Mouse (Mus musculus) brain, embryonic 14.5 days (tissue): ENCODE data around the gene Cacng3. TPM values are rescaled to one million over a fixed set of nuclear protein-coding genes. Genes with fewer than 3 reads are reported as not detected.

ENCODE experiments used
- DNase-seq: peaks from one replicate; pipeline ENCODE4 v3.0.0-alpha.2; 2011; ENCODE audit warnings: low read depth
- CTCF ChIP-seq: fragments of 200-500 bp; IDR thresholded peaks from 2 replicates; pipeline ENCODE4 v1.5.1; 2012; ENCODE audit warnings: inconsistent platforms, mild to moderate bottlenecking, moderate library complexity, borderline replicate concordance; ENCODE audit not compliant: insufficient read depth, insufficient read length; ENCODE audit errors: extremely low read depth
- POLR2A ChIP-seq: fragments of 200-500 bp; IDR thresholded peaks from 2 replicates; pipeline ENCODE4 v1.6.1; 2012; ENCODE audit warnings: mild to moderate bottlenecking, inconsistent platforms, borderline replicate concordance; ENCODE audit not compliant: poor library complexity, insufficient read depth, insufficient read length, severe bottlenecking; ENCODE audit errors: extremely low read depth
- polyA plus RNA-seq: library from polyadenylated mRNA; depleted of rRNA; stranded (reverse); fragments of >200 nt; gene quantifications from 2 replicates; pipeline ENCODE4 v1.2.3, GENCODE M21; 2012

The Cacng3 gene
- polyA plus RNA-seq, 1 experiment: 10.4 TPM

GRCm38 (mm10) chr7:122723358-122723876 is 53.1 kb downstream of the Cacng3 start:
- no peak for DNase-seq

GRCm38 (mm10) chr7:122726376-122726775 is 56.1 kb downstream of the Cacng3 start:
- TF ChIP-seq CTCF: no peak
- TF ChIP-seq POLR2A: no peak
- DNase-seq: no peak

More at GRCm38 (mm10) chr7:122723358-122723876, 53.1 kb downstream of the Cacng3 start:
- no peak for TF ChIP-seq CTCF
- TF ChIP-seq POLR2A: no peak

GRCm38 (mm10) chr7:122728186-122728585 is 57.9 kb downstream of the Cacng3 start:
- no peak for TF ChIP-seq CTCF
- TF ChIP-seq POLR2A: no peak
- DNase-seq: no peak

- peak; percentile 52 for DNase-seq
- no peak for TF ChIP-seq POLR2A
- no peak for TF ChIP-seq CTCF
These were observed 58.6 kb downstream of the Cacng3 start for GRCm38 (mm10) chr7:122728846-122729245.

- TF ChIP-seq POLR2A (no peak), CTCF (no peak)
- DNase-seq: peak; percentile 68
These were observed 65.0 kb downstream of the Cacng3 start for GRCm38 (mm10) chr7:122735323-122735722.

GRCm38 (mm10) chr7:122738541-122738940 is 68.2 kb downstream of the Cacng3 start:
- TF ChIP-seq CTCF: no peak
- TF ChIP-seq POLR2A: no peak
- peak; percentile 90 for DNase-seq

- no peak for TF ChIP-seq CTCF
- DNase-seq: no peak
These were observed 70.4 kb downstream of the Cacng3 start for GRCm38 (mm10) chr7:122740663-122741062.

GRCm38 (mm10) chr7:122755920-122756603 is 85.8 kb downstream of the Cacng3 start:
- TF ChIP-seq CTCF: no peak
- no peak for TF ChIP-seq POLR2A
- no peak for DNase-seq

- no peak for DNase-seq
- TF ChIP-seq POLR2A: no peak
- TF ChIP-seq CTCF: no peak
These were observed 88.4 kb downstream of the Cacng3 start for GRCm38 (mm10) chr7:122758645-122759044.

GRCm38 (mm10) chr7:122764506-122764905 is 94.2 kb downstream of the Cacng3 start:
- DNase-seq: peak; percentile 32
- TF ChIP-seq POLR2A (no peak), CTCF (no peak)

- DNase-seq: no peak
- TF ChIP-seq POLR2A: no peak
- no peak for TF ChIP-seq CTCF
These were observed 98.2 kb downstream of the Cacng3 start for GRCm38 (mm10) chr7:122768292-122769020.
